Mouse (Mus musculus): ENCODE measurements around the gene Plpp4. TPM values are rescaled to one million over a fixed set of nuclear protein-coding genes. Genes with fewer than 3 reads are reported as not detected.

Gene Plpp4
- total and polyA plus RNA-seq, 3 experiments, result not detected

DNA sequence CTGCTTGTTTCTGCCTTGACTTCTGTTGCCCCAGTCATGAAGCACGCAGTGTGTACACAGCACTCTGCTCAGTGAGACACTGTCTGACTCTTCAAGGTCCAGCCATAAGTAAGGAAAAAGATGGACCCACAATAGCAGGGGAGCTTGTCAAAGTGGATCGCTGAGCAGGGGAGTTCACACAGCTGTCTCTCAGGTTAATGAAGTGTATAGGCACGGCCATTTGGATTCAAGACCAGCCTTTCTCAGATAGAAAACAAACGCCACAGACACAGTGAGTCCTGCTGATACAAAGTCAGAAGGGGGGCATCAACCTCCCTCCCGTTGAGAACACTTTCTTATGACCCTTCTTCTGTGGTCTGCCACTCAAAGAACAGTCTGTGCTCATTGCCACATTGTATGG is 20.8 kb upstream of the Plpp4 start:
- DNase-seq (ENCODE audit: extremely low read depth), result no peak

DNA sequence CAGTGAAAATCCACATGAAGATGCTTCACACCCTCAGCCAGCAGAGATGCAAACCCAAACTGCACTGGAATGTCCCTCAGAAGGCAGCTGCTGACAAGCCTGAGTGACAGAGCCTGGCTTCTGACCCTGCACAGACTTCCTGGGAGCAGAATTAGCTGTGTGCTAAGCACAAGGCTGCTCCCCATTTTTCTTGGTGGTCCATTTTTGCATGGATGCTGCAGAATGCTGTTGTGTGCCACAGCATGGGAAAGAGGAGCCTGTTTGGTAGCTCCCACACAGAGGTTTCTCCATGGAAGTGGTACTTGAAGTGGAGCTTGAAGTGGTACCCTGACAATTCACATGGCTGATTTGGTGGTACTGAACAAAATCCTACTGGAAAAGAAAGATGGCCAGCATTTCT is 5.8 kb upstream of the Plpp4 start:
- in situ Hi-C loops (cut with MboI; ENCODE audit: low pct_ligation_motif_present, low pct_unique_long_range_greater_than_20kb, low sequenced_read_pairs), result no loop called here
- TF ChIP-seq JUND (conservative IDR thresholded peaks at IDR 0.05; ENCODE audit: low read depth, low read length) (no peak), ZC3H11A (IDR thresholded peaks at IDR 0.05; ENCODE audit: low read depth, low read length) (no peak), TCF12 (IDR thresholded peaks at IDR 0.05; ENCODE audit: low read depth, low read length) (no peak), MEF2A (IDR thresholded peaks at IDR 0.05; ENCODE audit: borderline replicate concordance, low read depth, low read length) (no peak), KAT2A (IDR thresholded peaks at IDR 0.05; ENCODE audit: insufficient replicate concordance, low read length) (no peak), CHD2 (IDR thresholded peaks at IDR 0.05; ENCODE audit: low read length) (no peak), ELF1 (IDR thresholded peaks at IDR 0.05; ENCODE audit: low read depth, low read length) (no peak), PAX5 (IDR thresholded peaks at IDR 0.05; ENCODE audit: low read length) (no peak), UBTF (IDR thresholded peaks at IDR 0.05; ENCODE audit: low read depth, low read length) (no peak), SMC3 (IDR thresholded peaks at IDR 0.05; ENCODE audit: low read depth, low read length) (no peak), TBP (conservative IDR thresholded peaks at IDR 0.05; ENCODE audit: low read depth, low read length) (no peak), ZMIZ1 (IDR thresholded peaks at IDR 0.05; ENCODE audit: low read depth, low read length) (no peak), MAX (IDR thresholded peaks at IDR 0.05; ENCODE audit: low read length) (no peak), HCFC1 (IDR thresholded peaks at IDR 0.05; ENCODE audit: low read depth, low read length) (no peak), SIN3A (IDR thresholded peaks at IDR 0.05; ENCODE audit: low read length) (no peak)

More for the DNA sequence above, 20.8 kb upstream of the Plpp4 start:
- Histone ChIP-seq H3K27ac (ENCODE audit: insufficient read depth, low read depth) (no peak overlapping the region), H3K4me2 (ENCODE audit: insufficient read depth, low read depth, poor library complexity, severe bottlenecking) (no peak overlapping the region), H3K79me2 (replicated peaks; ENCODE audit: control insufficient read depth, extremely low read depth, insufficient read depth, poor library complexity, severe bottlenecking) (no peaks in the 10 kb centered on the region), H3K9me3 (replicated peaks; ENCODE audit: low read length) (no peaks in the 10 kb centered on the region), H3K27me3 (replicated peaks) (peaks cover 90% of the 10 kb centered on the region), H3K4me1 (ENCODE audit: control insufficient read depth in 1 of 2, insufficient read depth in 2 of 2) (no peaks in the 10 kb centered on the region), H3K4me3 (replicated peaks in 1 of 3; ENCODE audit: low read depth in 2 of 3, low read length in 2 of 3, poor library complexity in 1 of 3) (no peak overlapping the region), H3K36me3 (replicated peaks in 1 of 2; ENCODE audit: control insufficient read depth in 1 of 2, insufficient read depth in 1 of 2, low read length in 1 of 2) (no peaks in the 10 kb centered on the region), H3K9ac (ENCODE audit: insufficient read depth, low read depth) (no peak overlapping the region)
- in situ Hi-C loops (cut with MboI; ENCODE audit: low pct_ligation_motif_present, low pct_unique_long_range_greater_than_20kb, low sequenced_read_pairs), result no loop called here
- TF ChIP-seq ELF1 (IDR thresholded peaks at IDR 0.05; ENCODE audit: low read depth, low read length) (no peak), BHLHE40 (IDR thresholded peaks at IDR 0.05; ENCODE audit: low read depth, low read length) (no peak)
- dilution Hi-C loops (cut with MboI; ENCODE audit: extremely low pct_ligation_motif_present, extremely low pct_unique_long_range_greater_than_20kb, low sequenced_read_pairs), result no loop called here

More for the DNA sequence above, 5.8 kb upstream of the Plpp4 start:
- Histone ChIP-seq H3K4me3 (replicated peaks in 1 of 3; ENCODE audit: low read depth in 2 of 3, low read length in 2 of 3, poor library complexity in 1 of 3) (no peak overlapping the region), H3K4me1 (ENCODE audit: control insufficient read depth in 1 of 2, insufficient read depth in 2 of 2) (no peaks in the 10 kb centered on the region), H3K79me2 (replicated peaks; ENCODE audit: control insufficient read depth, extremely low read depth, insufficient read depth, poor library complexity, severe bottlenecking) (no peaks in the 10 kb centered on the region), H3K4me2 (ENCODE audit: insufficient read depth, low read depth, poor library complexity, severe bottlenecking) (no peak overlapping the region), H3K27me3 (replicated peaks) (peaks cover 83% of the 10 kb centered on the region), H3K27ac (ENCODE audit: insufficient read depth, low read depth) (no peak overlapping the region), H3K9ac (ENCODE audit: insufficient read depth, low read depth) (no peak overlapping the region), H3K36me3 (replicated peaks in 1 of 2; ENCODE audit: control insufficient read depth in 1 of 2, insufficient read depth in 1 of 2, low read length in 1 of 2) (no peaks in the 10 kb centered on the region), H3K9me3 (replicated peaks; ENCODE audit: low read length) (no peaks in the 10 kb centered on the region)
- dilution Hi-C loops (cut with MboI; ENCODE audit: extremely low pct_ligation_motif_present, extremely low pct_unique_long_range_greater_than_20kb, low sequenced_read_pairs), result no loop called here
- DNase-seq (ENCODE audit: extremely low read depth), result no peak
